Mouse (Mus musculus) CH12.LX (cell line): ENCODE results near the gene Ptov1. TPM values are rescaled to one million over a fixed set of nuclear protein-coding genes. Genes with fewer than 3 reads are reported as not detected.

Experiments used
- DNase-seq: peaks from one replicate; pipeline ENCODE4 v3.0.0-alpha.2; 2013; ENCODE audit errors: extremely low read depth
- H3K27ac ChIP-seq: 2 replicates; pipeline ENCODE4 v1.5.1; 2012; ENCODE audit warnings: low read depth, mild to moderate bottlenecking, control low read depth, moderate library complexity; ENCODE audit not compliant: insufficient read depth
- H3K27me3 ChIP-seq: replicated peaks from 2 replicates; pipeline ENCODE3; 2012; ENCODE audit warnings: inconsistent platforms
- H3K36me3 ChIP-seq, 2 experiments: replicated peaks in 1 of 2; 2 replicates each; pipeline versions ENCODE3 to v1.6.1; 2012; ENCODE audit warnings: inconsistent platforms in 1 of 2, low read length in 1 of 2, mild to moderate bottlenecking in 1 of 2, mixed read lengths in 1 of 2, moderate library complexity in 1 of 2; ENCODE audit not compliant: control insufficient read depth in 1 of 2, insufficient read depth in 1 of 2
- H3K4me1 ChIP-seq, 2 experiments: 2 replicates each; pipeline ENCODE4 v1.6.1; 2012; ENCODE audit warnings: inconsistent platforms in 1 of 2, moderate library complexity in 1 of 2; ENCODE audit not compliant: insufficient read depth in 2 of 2, control insufficient read depth in 1 of 2
- H3K4me2 ChIP-seq: 2 replicates; pipeline ENCODE4 v1.6.1; 2012; ENCODE audit warnings: low read depth, mild to moderate bottlenecking, control low read depth; ENCODE audit not compliant: poor library complexity, insufficient read depth, severe bottlenecking
- H3K4me3 ChIP-seq, 3 experiments: fragments of 150-350 bp in 1 of 3; sonication (generic) in 1 of 3; replicated peaks in 1 of 3; 2 replicates each; pipeline versions ENCODE3 to v1.5.1; 2011 to 2012; ENCODE audit warnings: low read depth in 2 of 3, low read length in 2 of 3, mild to moderate bottlenecking in 2 of 3, moderate library complexity in 2 of 3, control low read depth in 1 of 3, improper control_type of control experiment in 1 of 3, inconsistent platforms in 1 of 3, mixed read lengths in 1 of 3; ENCODE audit not compliant: poor library complexity in 1 of 3
- H3K79me2 ChIP-seq: replicated peaks from 2 replicates; pipeline ENCODE4 v1.6.1; 2012; ENCODE audit warnings: mild to moderate bottlenecking, moderate library complexity; ENCODE audit not compliant: control insufficient read depth, poor library complexity, insufficient read depth, severe bottlenecking; ENCODE audit errors: extremely low read depth
- H3K9ac ChIP-seq: 2 replicates; pipeline ENCODE4 v1.6.1; 2012; ENCODE audit warnings: low read depth, mild to moderate bottlenecking, control low read depth, moderate library complexity; ENCODE audit not compliant: insufficient read depth
- H3K9me3 ChIP-seq: replicated peaks from 2 replicates; pipeline ENCODE3; 2012; ENCODE audit warnings: low read length, inconsistent platforms, mixed read lengths
- CHD2 ChIP-seq: IDR thresholded peaks from 2 replicates; pipeline ENCODE4 v1.6.1; 2011; ENCODE audit warnings: low read length, improper control_type of control experiment
- CTCF ChIP-seq, 2 experiments: IDR thresholded peaks in 1 of 2; conservative IDR thresholded peaks in 1 of 2; 2 replicates each; pipeline ENCODE4 v1.5.1; 2011 to 2012; ENCODE audit warnings: low read depth in 2 of 2, low read length in 2 of 2, improper control_type of control experiment in 1 of 2, inconsistent platforms in 1 of 2, mild to moderate bottlenecking in 1 of 2, moderate library complexity in 1 of 2
- E2F4 ChIP-seq: IDR thresholded peaks from 2 replicates; pipeline ENCODE4 v1.6.1; 2011; ENCODE audit warnings: low read depth, low read length, improper control_type of control experiment; ENCODE audit not compliant: insufficient replicate concordance
- ELF1 ChIP-seq: IDR thresholded peaks from 2 replicates; pipeline ENCODE4 v1.6.1; 2014; ENCODE audit warnings: low read depth, mild to moderate bottlenecking, inconsistent platforms, low read length, improper control_type of control experiment
- ETS1 ChIP-seq: conservative IDR thresholded peaks from 2 replicates; pipeline ENCODE4 v1.6.1; 2012; ENCODE audit warnings: low read depth, mild to moderate bottlenecking, inconsistent platforms, low read length, improper control_type of control experiment, moderate library complexity
- GABPA ChIP-seq: IDR thresholded peaks from 2 replicates; pipeline ENCODE4 v1.6.1; 2012; ENCODE audit warnings: low read depth, low read length, improper control_type of control experiment, inconsistent platforms; ENCODE audit not compliant: insufficient replicate concordance
- HCFC1 ChIP-seq: IDR thresholded peaks from 2 replicates; pipeline ENCODE4 v1.6.1; 2012; ENCODE audit warnings: low read depth, mild to moderate bottlenecking, inconsistent platforms, low read length, improper control_type of control experiment
- IRF4 ChIP-seq: IDR thresholded peaks from 2 replicates; pipeline ENCODE4 v1.6.1; 2014; ENCODE audit warnings: low read depth, mild to moderate bottlenecking, inconsistent platforms, low read length, improper control_type of control experiment
- MAFK ChIP-seq: IDR thresholded peaks from 2 replicates; pipeline ENCODE4 v1.6.1; 2011; ENCODE audit warnings: low read length, improper control_type of control experiment; ENCODE audit not compliant: insufficient replicate concordance
- MAX ChIP-seq: IDR thresholded peaks from 2 replicates; pipeline ENCODE4 v1.6.1; 2011; ENCODE audit warnings: low read length, improper control_type of control experiment
- MEF2A ChIP-seq: IDR thresholded peaks from 2 replicates; pipeline ENCODE4 v1.6.1; 2014; ENCODE audit warnings: low read depth, mild to moderate bottlenecking, inconsistent platforms, low read length, improper control_type of control experiment, borderline replicate concordance
- NELFE ChIP-seq: IDR thresholded peaks from 2 replicates; pipeline ENCODE4 v1.6.1; 2011; ENCODE audit warnings: low read depth, low read length, improper control_type of control experiment
- PAX5 ChIP-seq: IDR thresholded peaks from 2 replicates; pipeline ENCODE4 v1.6.1; 2012; ENCODE audit warnings: low read length, inconsistent platforms, mixed read lengths
- POLR2AphosphoS2 ChIP-seq: IDR thresholded peaks from 2 replicates; pipeline ENCODE4 v1.6.1; 2011; ENCODE audit warnings: low read depth, low read length, improper control_type of control experiment
- SIN3A ChIP-seq: IDR thresholded peaks from 2 replicates; pipeline ENCODE4 v1.6.1; 2012; ENCODE audit warnings: low read length, improper control_type of control experiment, inconsistent platforms
- SMC3 ChIP-seq: IDR thresholded peaks from 2 replicates; pipeline ENCODE4 v1.6.1; 2011; ENCODE audit warnings: low read depth, low read length, improper control_type of control experiment
- TBP ChIP-seq: conservative IDR thresholded peaks from 2 replicates; pipeline ENCODE4 v1.6.1; 2011; ENCODE audit warnings: low read depth, low read length, improper control_type of control experiment
- USF1 ChIP-seq: IDR thresholded peaks from 2 replicates; pipeline ENCODE4 v1.6.1; 2014; ENCODE audit warnings: low read depth, mild to moderate bottlenecking, inconsistent platforms, low read length, improper control_type of control experiment
- USF2 ChIP-seq: conservative IDR thresholded peaks from 2 replicates; pipeline ENCODE4 v1.6.1; 2011; ENCODE audit warnings: low read depth, low read length, improper control_type of control experiment
- ZC3H11A ChIP-seq: IDR thresholded peaks from 2 replicates; pipeline ENCODE4 v1.6.1; 2012; ENCODE audit warnings: low read depth, mild to moderate bottlenecking, inconsistent platforms, low read length, improper control_type of control experiment
- ZMIZ1 ChIP-seq: IDR thresholded peaks from 2 replicates; pipeline ENCODE4 v1.6.1; 2012; ENCODE audit warnings: low read depth, mild to moderate bottlenecking, inconsistent platforms, low read length, improper control_type of control experiment
- dilution Hi-C: fragments of 300-500 bp; cut with MboI; formaldehyde crosslinking; loops from 2 replicates; pipeline ENCODE4 v1.14.3; 2020; ENCODE audit warnings: low sequenced_read_pairs; ENCODE audit not compliant: extremely low pct_unique_long_range_greater_than_20kb, extremely low pct_ligation_motif_present
- in situ Hi-C: fragments of 300-500 bp; cut with MboI; formaldehyde crosslinking; loops from 3 replicates; pipeline ENCODE4 v1.14.3; 2019; ENCODE audit warnings: low sequenced_read_pairs, low pct_ligation_motif_present, low pct_unique_long_range_greater_than_20kb, mixed read lengths
- polyA plus RNA-seq: library from polyadenylated mRNA; unstranded; fragments of >175 nt; gene quantifications from 2 replicates; pipeline ENCODE4 v1.2.1, GENCODE M21; 2012; ENCODE audit warnings: low read depth; ENCODE audit not compliant: insufficient read length
- total RNA-seq, 2 experiments: library from RNA; depleted of rRNA; stranded (reverse); fragments of 300-350 nt in 1 of 2; fragments of >200 nt in 1 of 2; gene quantifications; 2 replicates each; pipeline ENCODE4 v1.2.3; 2012 to 2014

Ptov1 gene
- total and polyA plus RNA-seq, 3 experiments = 5.7 to 21.0 (median 16.8) TPM

DNA sequence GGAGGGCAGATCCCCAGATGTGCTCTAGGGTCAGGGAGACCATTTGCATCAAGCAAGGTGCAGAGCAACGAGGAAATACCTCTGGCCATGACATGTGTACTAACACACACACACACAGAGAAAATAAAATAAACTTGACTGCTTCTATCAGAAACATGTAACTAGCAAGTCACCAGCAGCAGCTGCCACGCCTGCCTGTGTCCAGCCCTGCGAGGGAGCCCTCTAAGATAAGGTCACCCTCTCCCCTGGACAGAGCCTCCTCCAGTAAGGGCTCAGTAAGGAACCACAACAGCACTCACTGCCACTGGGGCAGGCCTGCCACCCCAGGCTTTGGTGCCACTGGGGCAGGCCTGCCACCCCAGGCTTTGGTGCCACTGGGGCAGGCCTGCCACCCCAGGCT is 48.6 kb upstream of the Ptov1 start:
- dilution Hi-C loops = no loop called here
- H3K4me3 ChIP-seq = no peak overlapping the region
- no peak overlapping the region for H3K9ac ChIP-seq
- no peaks in the 10 kb centered on the region for H3K9me3 ChIP-seq
- no peaks in the 10 kb centered on the region for H3K79me2 ChIP-seq
- peaks cover 0 to 3% of the 10 kb centered on the region in 2 experiments; a peak in 1 of 4 replicates for H3K4me1 ChIP-seq
- no peak for DNase-seq
- peaks cover 25 to 82% of the 10 kb centered on the region in 2 experiments for H3K36me3 ChIP-seq
- in situ Hi-C loops = no loop called here
- no peak overlapping the region for H3K4me2 ChIP-seq
- no peak overlapping the region for H3K27ac ChIP-seq
- H3K27me3 ChIP-seq = no peaks in the 10 kb centered on the region
- TF ChIP-seq ELF1 = no peak
- no peak for TF ChIP-seq ZMIZ1
- TF ChIP-seq GABPA = no peak
- TF ChIP-seq USF1 = no peak
- no peak for TF ChIP-seq CHD2
- TF ChIP-seq SMC3 = no peak
- no peak for TF ChIP-seq PAX5
- TF ChIP-seq NELFE = no peak
- no peak for TF ChIP-seq E2F4
- TF ChIP-seq MAX = no peak
- no peak for TF ChIP-seq USF2
- no peak for TF ChIP-seq ZC3H11A
- no peak for TF ChIP-seq SIN3A
- TF ChIP-seq IRF4 = no peak
- TF ChIP-seq CTCF (conservative IDR thresholded peaks at IDR 0.05 in 1 of 2, IDR thresholded peaks at IDR 0.05 in 1 of 2; ENCODE audit: low read depth in 2 of 2, low read length in 2 of 2) = no peak
- TF ChIP-seq ETS1 = no peak
- TF ChIP-seq TBP = no peak
- TF ChIP-seq MEF2A = no peak
- TF ChIP-seq POLR2AphosphoS2 = no peak

GRCm38 (mm10) chr7:44916881-44917280 is 47.3 kb upstream of the Ptov1 start:
- Histone ChIP-seq H3K27me3 (no peaks in the 10 kb centered on the region), H3K9ac (no peak overlapping the region), H3K4me2 (no peak overlapping the region), H3K27ac (no peak overlapping the region), H3K79me2 (no peaks in the 10 kb centered on the region), H3K4me1 (peaks cover 0 to 3% of the 10 kb centered on the region in 2 experiments; a peak in 1 of 4 replicates), H3K9me3 (no peaks in the 10 kb centered on the region), H3K4me3 (no peak overlapping the region), H3K36me3 (peaks cover 27 to 85% of the 10 kb centered on the region in 2 experiments)
- no peak for TF ChIP-seq HCFC1
- TF ChIP-seq ZMIZ1 = no peak
- no peak for TF ChIP-seq TBP
- no peak for TF ChIP-seq MAFK
- dilution Hi-C loops (no loop called here), in situ Hi-C loops (no loop called here)
- DNase-seq = no peak
